Mouse (Mus musculus): Measurements from ENCODE around the gene Snx29. TPM values are rescaled to one million over a fixed set of nuclear protein-coding genes. Genes with fewer than 3 reads are reported as not detected.

Snx29 gene
- polyA plus RNA-seq, 1 experiment, result 15.0 TPM

DNA sequence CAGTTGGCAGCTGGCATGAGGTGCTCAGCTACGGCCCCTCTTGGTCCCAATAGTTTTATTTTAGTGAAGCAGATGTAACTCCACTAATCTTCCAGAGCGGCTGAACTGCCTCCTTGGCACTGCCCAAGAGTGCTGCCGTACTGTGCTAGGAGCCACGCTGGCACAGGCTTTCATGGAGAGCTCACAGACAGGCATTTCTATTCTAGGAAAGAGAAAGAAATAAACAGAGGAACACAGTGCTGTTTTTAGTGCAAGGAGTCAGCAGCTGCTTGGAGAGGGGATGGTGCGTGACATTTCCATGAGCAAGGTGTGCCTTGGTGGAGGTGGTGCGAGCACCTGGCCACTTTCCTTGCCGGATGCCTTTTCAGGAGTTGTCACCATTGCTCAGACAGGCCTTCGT lies 367.4 kb downstream of the Snx29 start:
- WGBS, result 95% methylated on average over 8 of the region's 8 CpGs
- TF ChIP-seq POLR2A (IDR thresholded peaks at IDR 0.05; ENCODE audit: control insufficient read depth, extremely low read depth, insufficient read depth, low read length, poor library complexity) (no peak), CTCF (IDR thresholded peaks at IDR 0.05; ENCODE audit: borderline replicate concordance, control insufficient read depth, extremely low read depth, insufficient read depth, low read length, poor library complexity) (no peak)
- H3K4me3 ChIP-seq (ENCODE audit: control insufficient read depth, insufficient read depth, low read length), result no peak overlapping the region
- no peak for DNase-seq
- H3K27ac ChIP-seq (ENCODE audit: control insufficient read depth, insufficient read depth, low read length), result no peak overlapping the region
- no peaks in the 10 kb centered on the region for H3K27me3 ChIP-seq (ENCODE audit: control insufficient read depth, insufficient read depth, low read length)
- H3K36me3 ChIP-seq (ENCODE audit: control insufficient read depth, insufficient read depth, low read length), result no peaks in the 10 kb centered on the region
- no peaks in the 10 kb centered on the region for H3K4me1 ChIP-seq (replicated peaks; ENCODE audit: control insufficient read depth, insufficient read depth, low read length)

DNA sequence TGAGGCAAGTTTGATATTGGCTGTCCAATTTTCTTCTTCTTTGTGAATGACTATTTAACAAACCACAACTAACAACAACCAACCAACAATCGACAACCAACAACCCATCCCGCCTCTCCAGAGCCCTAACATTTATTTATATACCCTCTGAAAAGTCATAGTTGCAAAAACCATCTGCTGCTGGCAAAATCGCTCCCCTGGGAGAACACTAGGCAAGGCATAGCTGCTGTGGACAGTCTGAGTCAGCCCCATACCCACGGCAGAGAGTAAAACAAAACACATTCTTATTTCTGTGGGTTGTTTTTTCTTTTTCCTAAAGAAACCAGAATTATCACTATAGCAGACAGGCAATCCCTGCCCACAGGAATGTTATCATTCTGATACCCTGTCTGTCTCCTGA lies 368.0 kb downstream of the Snx29 start:
- WGBS, result 77% methylated on average over 4 of the region's 4 CpGs
- Histone ChIP-seq H3K4me1 (replicated peaks; ENCODE audit: control insufficient read depth, insufficient read depth, low read length) (no peaks in the 10 kb centered on the region), H3K27ac (ENCODE audit: control insufficient read depth, insufficient read depth, low read length) (no peak overlapping the region), H3K4me3 (ENCODE audit: control insufficient read depth, insufficient read depth, low read length) (no peak overlapping the region), H3K27me3 (ENCODE audit: control insufficient read depth, insufficient read depth, low read length) (no peaks in the 10 kb centered on the region), H3K36me3 (ENCODE audit: control insufficient read depth, insufficient read depth, low read length) (no peaks in the 10 kb centered on the region)
- DNase-seq, result no peak
- no peak for TF ChIP-seq CTCF (IDR thresholded peaks at IDR 0.05; ENCODE audit: borderline replicate concordance, control insufficient read depth, extremely low read depth, insufficient read depth, low read length, poor library complexity)
- no peak for TF ChIP-seq POLR2A (IDR thresholded peaks at IDR 0.05; ENCODE audit: control insufficient read depth, extremely low read depth, insufficient read depth, low read length, poor library complexity)

DNA sequence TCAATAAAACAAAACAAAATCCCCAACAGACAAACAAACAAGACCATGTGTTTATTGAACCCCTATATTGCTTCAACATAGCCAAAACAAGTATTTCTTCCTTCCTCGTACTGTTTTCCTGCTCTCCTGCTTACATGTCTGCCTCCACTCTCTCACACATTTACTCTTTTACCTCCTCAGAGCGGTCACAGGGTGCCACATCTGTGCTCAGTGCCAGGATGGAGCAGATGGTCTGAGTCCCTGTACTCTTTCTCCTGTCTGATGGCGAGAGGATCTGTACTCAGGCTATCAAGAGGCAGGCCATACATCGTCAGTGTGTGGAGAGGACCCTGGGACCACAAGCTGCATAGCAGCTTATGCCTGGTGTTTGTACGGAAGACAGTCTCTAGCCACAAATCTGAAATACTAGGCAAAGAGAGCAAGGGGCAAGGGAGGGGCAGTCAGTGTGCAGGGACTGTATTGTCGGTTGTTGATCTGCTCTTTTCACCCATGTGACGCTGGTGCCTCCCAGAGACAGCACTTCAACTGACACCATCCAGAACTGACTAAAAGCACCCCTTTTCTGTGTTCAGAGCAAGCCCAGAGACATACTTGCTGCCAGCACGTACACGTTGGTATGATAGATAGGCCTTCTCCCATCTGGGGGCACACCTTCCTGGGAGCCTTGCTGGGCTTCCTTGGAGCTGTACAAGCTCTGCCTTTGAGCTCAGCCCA lies 368.9 kb downstream of the Snx29 start:
- DNase-seq, result no peak
- no peak for TF ChIP-seq POLR2A (IDR thresholded peaks at IDR 0.05; ENCODE audit: control insufficient read depth, extremely low read depth, insufficient read depth, low read length, poor library complexity)
- no peak for TF ChIP-seq CTCF (IDR thresholded peaks at IDR 0.05; ENCODE audit: borderline replicate concordance, control insufficient read depth, extremely low read depth, insufficient read depth, low read length, poor library complexity)
- Histone ChIP-seq H3K4me3 (ENCODE audit: control insufficient read depth, insufficient read depth, low read length) (no peak overlapping the region), H3K27me3 (ENCODE audit: control insufficient read depth, insufficient read depth, low read length) (no peaks in the 10 kb centered on the region), H3K36me3 (ENCODE audit: control insufficient read depth, insufficient read depth, low read length) (no peaks in the 10 kb centered on the region), H3K27ac (ENCODE audit: control insufficient read depth, insufficient read depth, low read length) (no peak overlapping the region), H3K4me1 (replicated peaks; ENCODE audit: control insufficient read depth, insufficient read depth, low read length) (no peaks in the 10 kb centered on the region)
- 95% methylated on average over 9 of the region's 9 CpGs for WGBS

DNA sequence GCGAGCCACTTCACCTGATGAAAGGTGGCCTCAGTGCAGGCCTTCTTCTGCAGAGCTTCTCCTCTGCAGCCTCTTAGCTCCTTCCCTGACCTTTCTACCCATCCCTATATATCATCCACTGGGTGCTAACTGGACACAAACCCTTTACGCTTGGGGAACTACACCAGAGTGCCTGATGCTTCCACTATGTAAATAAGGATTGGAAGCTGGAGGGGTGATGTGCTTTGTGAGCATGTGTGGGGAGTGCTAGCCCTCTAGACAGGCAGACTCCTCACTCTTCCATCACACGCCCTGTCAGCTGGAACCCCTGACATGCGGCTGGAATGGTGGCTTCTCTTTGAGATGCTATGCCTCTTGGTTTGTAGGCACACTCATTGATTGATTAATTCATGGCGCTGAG lies 370.0 kb downstream of the Snx29 start:
- no peak overlapping the region for H3K4me3 ChIP-seq (ENCODE audit: control insufficient read depth, insufficient read depth, low read length)
- no peaks in the 10 kb centered on the region for H3K27me3 ChIP-seq (ENCODE audit: control insufficient read depth, insufficient read depth, low read length)
- WGBS, result 93% methylated on average over 5 of the region's 5 CpGs
- no peak overlapping the region for H3K27ac ChIP-seq (ENCODE audit: control insufficient read depth, insufficient read depth, low read length)
- H3K36me3 ChIP-seq (ENCODE audit: control insufficient read depth, insufficient read depth, low read length), result no peaks in the 10 kb centered on the region
- DNase-seq, result no peak
- no peaks in the 10 kb centered on the region for H3K4me1 ChIP-seq (replicated peaks; ENCODE audit: control insufficient read depth, insufficient read depth, low read length)
- no peak for TF ChIP-seq POLR2A (IDR thresholded peaks at IDR 0.05; ENCODE audit: control insufficient read depth, extremely low read depth, insufficient read depth, low read length, poor library complexity)
- TF ChIP-seq CTCF (IDR thresholded peaks at IDR 0.05; ENCODE audit: borderline replicate concordance, control insufficient read depth, extremely low read depth, insufficient read depth, low read length, poor library complexity), result no peak

DNA sequence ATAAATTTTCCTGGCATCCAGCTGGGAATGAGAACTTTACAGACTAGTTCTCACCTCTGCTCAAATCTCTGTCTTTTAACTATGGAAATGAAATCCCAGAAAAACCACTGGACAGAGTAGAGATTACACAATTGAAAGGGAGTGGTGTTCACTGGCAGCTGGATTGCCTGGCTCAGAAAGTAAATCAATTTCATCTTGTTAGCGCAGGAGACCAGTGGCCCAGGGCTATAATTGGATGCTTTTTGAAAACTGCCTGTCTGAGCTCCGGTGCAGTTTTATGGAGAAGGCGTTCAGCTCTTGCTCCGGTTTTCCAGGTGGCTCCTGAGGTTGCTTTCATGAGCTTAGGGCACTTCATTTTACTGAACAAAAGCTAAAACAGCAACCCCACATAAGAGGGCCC lies 371.7 kb downstream of the Snx29 start:
- Histone ChIP-seq H3K27me3 (ENCODE audit: control insufficient read depth, insufficient read depth, low read length) (no peaks in the 10 kb centered on the region), H3K4me3 (ENCODE audit: control insufficient read depth, insufficient read depth, low read length) (no peak overlapping the region), H3K27ac (ENCODE audit: control insufficient read depth, insufficient read depth, low read length) (no peak overlapping the region), H3K4me1 (replicated peaks; ENCODE audit: control insufficient read depth, insufficient read depth, low read length) (no peaks in the 10 kb centered on the region), H3K36me3 (ENCODE audit: control insufficient read depth, insufficient read depth, low read length) (no peaks in the 10 kb centered on the region)
- no peak for DNase-seq
- TF ChIP-seq POLR2A (IDR thresholded peaks at IDR 0.05; ENCODE audit: control insufficient read depth, extremely low read depth, insufficient read depth, low read length, poor library complexity), result no peak
- no peak for TF ChIP-seq CTCF (IDR thresholded peaks at IDR 0.05; ENCODE audit: borderline replicate concordance, control insufficient read depth, extremely low read depth, insufficient read depth, low read length, poor library complexity)
- WGBS, result 96% methylated on average over 4 of the region's 4 CpGs

DNA sequence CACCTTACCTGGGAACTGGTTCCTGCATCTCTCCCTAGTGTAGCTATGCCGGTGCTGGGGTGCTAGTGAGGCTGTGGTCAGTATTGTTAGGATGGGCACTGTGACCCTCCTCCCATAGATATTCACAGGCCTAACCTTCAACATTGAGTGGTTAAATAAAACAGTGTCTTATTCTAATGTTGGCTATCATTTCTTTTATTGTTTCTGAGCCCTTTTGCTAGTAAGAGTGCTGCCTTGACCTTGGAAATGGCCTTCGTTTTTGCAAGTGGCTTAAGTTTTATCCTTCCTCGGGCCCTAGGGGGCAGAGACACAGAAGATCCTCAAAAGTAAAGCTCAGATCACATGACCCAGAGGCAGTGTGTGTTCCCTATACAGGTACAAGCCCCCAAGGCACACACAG lies 374.1 kb downstream of the Snx29 start:
- H3K4me1 ChIP-seq (replicated peaks; ENCODE audit: control insufficient read depth, insufficient read depth, low read length), result no peaks in the 10 kb centered on the region
- WGBS, result 91% methylated on average over 3 of the region's 3 CpGs
- H3K4me3 ChIP-seq (ENCODE audit: control insufficient read depth, insufficient read depth, low read length), result no peak overlapping the region
- no peak overlapping the region for H3K27ac ChIP-seq (ENCODE audit: control insufficient read depth, insufficient read depth, low read length)
- no peaks in the 10 kb centered on the region for H3K36me3 ChIP-seq (ENCODE audit: control insufficient read depth, insufficient read depth, low read length)
- H3K27me3 ChIP-seq (ENCODE audit: control insufficient read depth, insufficient read depth, low read length), result no peaks in the 10 kb centered on the region
- no peak for DNase-seq
- TF ChIP-seq CTCF (IDR thresholded peaks at IDR 0.05; ENCODE audit: borderline replicate concordance, control insufficient read depth, extremely low read depth, insufficient read depth, low read length, poor library complexity) (no peak), POLR2A (IDR thresholded peaks at IDR 0.05; ENCODE audit: control insufficient read depth, extremely low read depth, insufficient read depth, low read length, poor library complexity) (no peak)
